Mouse (Mus musculus) olfactory bulb, adult 2 months (tissue): ENCODE results near the gene Copb1.

Experiments
- CTCF ChIP-seq: fragments of 200-500 bp; IDR thresholded peaks from 2 replicates; pipeline ENCODE4 v1.5.1; 2012; ENCODE audit warnings: low read depth, mild to moderate bottlenecking, low read length, moderate library complexity; ENCODE audit not compliant: insufficient read depth
- POLR2A ChIP-seq: fragments of 200-500 bp; IDR thresholded peaks from 2 replicates; pipeline ENCODE4 v1.6.1; 2012; ENCODE audit warnings: mild to moderate bottlenecking, low read depth, low read length, moderate library complexity; ENCODE audit not compliant: insufficient read depth

DNA sequence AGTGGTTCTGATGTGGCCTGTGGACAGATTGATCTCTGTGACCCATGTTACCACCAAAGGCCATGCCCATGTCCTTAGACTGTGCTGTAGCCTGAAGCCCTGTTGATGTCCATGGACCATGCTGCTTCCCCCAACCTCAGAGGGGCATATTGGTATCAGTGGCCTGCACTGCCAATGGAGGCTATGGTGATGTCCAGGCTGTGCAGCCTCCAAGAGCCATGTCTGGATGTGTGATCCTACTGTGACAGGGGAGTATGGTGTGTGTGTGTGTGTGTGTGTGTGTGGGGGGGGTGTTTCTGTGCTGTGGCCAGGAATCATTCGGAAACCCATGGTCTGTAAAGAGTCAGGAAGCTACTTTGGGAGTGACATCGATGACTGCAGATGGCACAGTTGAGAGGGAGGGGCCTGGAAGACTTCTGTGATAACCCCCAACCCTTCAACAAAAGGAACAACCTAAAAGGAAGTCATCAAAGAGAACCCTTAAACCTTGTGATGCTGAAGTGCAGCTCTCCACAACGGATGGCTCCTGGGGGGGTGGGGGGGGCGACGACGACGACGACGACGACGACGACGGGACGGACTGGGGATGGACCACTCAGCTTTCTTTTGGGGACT, 29.9 kb upstream of the Copb1 start:
- no peak for TF ChIP-seq CTCF
- TF ChIP-seq POLR2A: no peak
